Mouse (Mus musculus) limb, embryonic 15.5 days (tissue): ENCODE results near the gene Slc4a4. TPM values are rescaled to one million over a fixed set of nuclear protein-coding genes. Genes with fewer than 3 reads are reported as not detected.

Source experiments
- ATAC-seq: fragments of 200-750 bp; cut with Nextera tagmentation; 2 replicates; pipeline ENCODE4 v1.8.0; 2017; ENCODE audit warnings: low read depth, moderate TSS enrichment; ENCODE audit not compliant: insufficient number of reproducible peaks, low FRiP score, low TSS enrichment
- H3K27ac ChIP-seq: fragments of 300-500 bp; sonication (generic); 2 replicates; pipeline ENCODE4 v1.5.1; 2015; ENCODE audit warnings: moderate library complexity, mild to moderate bottlenecking, inconsistent platforms
- H3K27me3 ChIP-seq: fragments of 300-500 bp; sonication (generic); 2 replicates; pipeline ENCODE4 v1.6.1; 2015; ENCODE audit warnings: inconsistent platforms
- H3K36me3 ChIP-seq: fragments of 300-500 bp; sonication (generic); 2 replicates; pipeline ENCODE4 v1.6.1; 2015; ENCODE audit warnings: inconsistent platforms
- H3K4me1 ChIP-seq: fragments of 300-500 bp; sonication (generic); 2 replicates; pipeline ENCODE4 v1.6.1; 2015; ENCODE audit warnings: inconsistent platforms
- H3K4me2 ChIP-seq: fragments of 300-500 bp; sonication (generic); 2 replicates; pipeline ENCODE4 v1.6.1; 2015; ENCODE audit warnings: mild to moderate bottlenecking, inconsistent platforms
- H3K4me3 ChIP-seq: fragments of 300-500 bp; sonication (generic); 2 replicates; pipeline ENCODE4 v1.5.1; 2015; ENCODE audit warnings: mild to moderate bottlenecking, inconsistent platforms
- H3K9ac ChIP-seq: fragments of 300-500 bp; sonication (generic); 2 replicates; pipeline ENCODE4 v1.6.1; 2015; ENCODE audit warnings: inconsistent platforms
- H3K9me3 ChIP-seq: fragments of 300-500 bp; sonication (generic); 2 replicates; pipeline ENCODE4 v1.6.1; 2016; ENCODE audit warnings: inconsistent platforms
- WGBS: fragments of 180-500 bp; shearing (Covaris S2); methylation state at CpG from one replicate; pipeline ENCODE4 v1.1.7; 2015; 5-methylcytosine and 5-hydroxymethylcytosine counted together
- polyA plus RNA-seq: library from polyadenylated mRNA; unstranded; fragments of >200 nt; fragmentation: Nextera tagmentation; extraction: Ambion mirVana; gene quantifications from 2 replicates; pipeline ENCODE4 v1.2.1, GENCODE M21; 2015

Slc4a4 gene
- polyA plus RNA-seq: 2.0 and 2.1 TPM in 2 replicates

- Histone ChIP-seq H3K4me2 (peak within 1 kb of the TSS; percentile 90), H3K27ac (peak within 1 kb of the TSS; percentile 47), H3K4me1 (peaks cover 16% of the 10 kb centered on the region), H3K27me3 (peaks cover 14% of the 10 kb centered on the region; the same call in 1 of the 2 replicates), H3K36me3 (no peaks in the 10 kb centered on the region), H3K9me3 (no peaks in the 10 kb centered on the region), H3K4me3 (peak within 1 kb of the TSS; percentile 74), H3K9ac (peak within 1 kb of the TSS; percentile 72)
- ATAC-seq: peak; percentile 74
- WGBS: 1% methylated on average over 67 of the region's 119 CpGs
These were observed at the start of gene Slc4a4 for GRCm38 (mm10) chr5:88886668-88887555. Slc4a4 (plus strand) TSS chr5:88886818.

GRCm38 (mm10) chr5:88840080-88840798 lies 46.4 kb upstream of the Slc4a4 start:
- Histone ChIP-seq H3K36me3 (no peaks in the 10 kb centered on the region), H3K9ac (no peak overlapping the region), H3K4me3 (no peak overlapping the region), H3K27me3 (no peaks in the 10 kb centered on the region), H3K4me2 (no peak overlapping the region), H3K27ac (no peak overlapping the region), H3K9me3 (no peaks in the 10 kb centered on the region), H3K4me1 (no peaks in the 10 kb centered on the region)
- WGBS: 65% methylated on average over 5 of the region's 5 CpGs
- ATAC-seq: no peak

- Histone ChIP-seq H3K36me3 (no peaks in the 10 kb centered on the region), H3K4me3 (no peak overlapping the region), H3K27me3 (no peaks in the 10 kb centered on the region), H3K9me3 (no peaks in the 10 kb centered on the region), H3K4me2 (no peak overlapping the region), H3K27ac (no peak overlapping the region), H3K4me1 (no peaks in the 10 kb centered on the region), H3K9ac (no peak overlapping the region)
- no peak for ATAC-seq
- WGBS: 80% methylated on average over 3 of the region's 3 CpGs
These were observed 29.3 kb upstream of the Slc4a4 start for GRCm38 (mm10) chr5:88857311-88857710.

- Histone ChIP-seq H3K9ac (no peak overlapping the region), H3K4me3 (no peak overlapping the region), H3K27me3 (no peaks in the 10 kb centered on the region), H3K27ac (no peak overlapping the region), H3K4me2 (no peak overlapping the region), H3K4me1 (no peaks in the 10 kb centered on the region), H3K9me3 (no peaks in the 10 kb centered on the region), H3K36me3 (no peaks in the 10 kb centered on the region)
- no peak for ATAC-seq
- WGBS: 86% methylated on average over 4 of the region's 4 CpGs
These were observed 28.8 kb upstream of the Slc4a4 start for GRCm38 (mm10) chr5:88857801-88858200.

GRCm38 (mm10) chr5:88858226-88858625 lies 28.4 kb upstream of the Slc4a4 start:
- no peaks in the 10 kb centered on the region for H3K9me3 ChIP-seq
- WGBS: 79% methylated on average over 4 of the region's 4 CpGs
- no peaks in the 10 kb centered on the region for H3K36me3 ChIP-seq
- no peaks in the 10 kb centered on the region for H3K27me3 ChIP-seq
- H3K9ac ChIP-seq: no peak overlapping the region
- H3K4me1 ChIP-seq: no peaks in the 10 kb centered on the region
- H3K27ac ChIP-seq: no peak overlapping the region
- H3K4me2 ChIP-seq: no peak overlapping the region
- ATAC-seq: no peak
- no peak overlapping the region for H3K4me3 ChIP-seq

GRCm38 (mm10) chr5:88862163-88862562 lies 24.5 kb upstream of the Slc4a4 start:
- H3K27me3 ChIP-seq: no peaks in the 10 kb centered on the region
- H3K36me3 ChIP-seq: no peaks in the 10 kb centered on the region
- no peak; the same call in 1 of the 2 replicates for ATAC-seq
- H3K4me2 ChIP-seq: no peak overlapping the region
- H3K9ac ChIP-seq: no peak overlapping the region
- H3K27ac ChIP-seq: no peak overlapping the region
- no peaks in the 10 kb centered on the region for H3K9me3 ChIP-seq
- no peak overlapping the region for H3K4me3 ChIP-seq
- no peaks in the 10 kb centered on the region for H3K4me1 ChIP-seq
- WGBS: 60% methylated on average over 3 of the region's 3 CpGs

GRCm38 (mm10) chr5:88862794-88863193 lies 23.8 kb upstream of the Slc4a4 start:
- Histone ChIP-seq H3K4me1 (no peaks in the 10 kb centered on the region), H3K4me3 (no peak overlapping the region), H3K9me3 (no peaks in the 10 kb centered on the region), H3K27me3 (no peaks in the 10 kb centered on the region), H3K9ac (no peak overlapping the region), H3K36me3 (no peaks in the 10 kb centered on the region), H3K4me2 (no peak overlapping the region), H3K27ac (no peak overlapping the region)
- WGBS: 91% methylated on average over 2 of the region's 2 CpGs
- ATAC-seq: no peak

GRCm38 (mm10) chr5:88884101-88884500 lies 2.5 kb upstream of the Slc4a4 start:
- Histone ChIP-seq H3K4me2 (no peak overlapping the region), H3K4me3 (no peak overlapping the region), H3K9me3 (no peaks in the 10 kb centered on the region), H3K9ac (no peak overlapping the region), H3K27ac (no peak overlapping the region), H3K4me1 (peaks cover 16% of the 10 kb centered on the region), H3K27me3 (peaks cover 14% of the 10 kb centered on the region; the same call in 1 of the 2 replicates), H3K36me3 (no peaks in the 10 kb centered on the region)
- ATAC-seq: no peak
- WGBS: 19% methylated on average over 3 of the region's 3 CpGs

GRCm38 (mm10) chr5:88885503-88885902 lies 1.1 kb upstream of the Slc4a4 start:
- H3K4me3 ChIP-seq: no peak overlapping the region
- 60% methylated on average over 3 of the region's 3 CpGs for WGBS
- no peak overlapping the region for H3K4me2 ChIP-seq
- peaks cover 16% of the 10 kb centered on the region for H3K4me1 ChIP-seq
- no peak overlapping the region for H3K27ac ChIP-seq
- H3K27me3 ChIP-seq: peaks cover 14% of the 10 kb centered on the region; the same call in 1 of the 2 replicates
- no peaks in the 10 kb centered on the region for H3K9me3 ChIP-seq
- H3K9ac ChIP-seq: no peak overlapping the region
- no peak for ATAC-seq
- H3K36me3 ChIP-seq: no peaks in the 10 kb centered on the region

GRCm38 (mm10) chr5:88885944-88886343 lies 674 bp upstream of the Slc4a4 start:
- peaks cover 14% of the 10 kb centered on the region; the same call in 1 of the 2 replicates for H3K27me3 ChIP-seq
- no peak overlapping the region for H3K27ac ChIP-seq
- H3K9ac ChIP-seq: no peak overlapping the region
- no peaks in the 10 kb centered on the region for H3K36me3 ChIP-seq
- H3K4me1 ChIP-seq: peaks cover 16% of the 10 kb centered on the region
- peak overlapping the region; percentile 90; the same call in 1 of the 2 replicates for H3K4me2 ChIP-seq
- no peak for ATAC-seq
- H3K9me3 ChIP-seq: no peaks in the 10 kb centered on the region
- H3K4me3 ChIP-seq: 0 out of 2 replicates have a peak overlapping the region, but pooled peaks have one; percentile 74
- WGBS: 41% methylated on average over 5 of the region's 5 CpGs

- Histone ChIP-seq H3K4me3 (peak overlapping the region; percentile 74), H3K4me1 (peaks cover 16% of the 10 kb centered on the region), H3K27ac (no peak overlapping the region), H3K9ac (peak overlapping the region; percentile 72), H3K36me3 (no peaks in the 10 kb centered on the region), H3K27me3 (peaks cover 14% of the 10 kb centered on the region; the same call in 1 of the 2 replicates), H3K4me2 (peak overlapping the region; percentile 90), H3K9me3 (no peaks in the 10 kb centered on the region)
- under 1% methylated on average over 9 of the region's 14 CpGs for WGBS
- ATAC-seq: peak; percentile 35; the same call in 1 of the 2 replicates
These were observed 310 bp upstream of the Slc4a4 start for GRCm38 (mm10) chr5:88886349-88886667.
